In genomic region chr14:56203975-56204374, GRCm38 (mm10) we compare ENCODE assay signal across 10 mouse cellular contexts. TPM values are rescaled to one million over a fixed set of nuclear protein-coding genes. Genes with fewer than 3 reads are reported as not detected.
DNase-seq lines count a peak whose midpoint lies in the region; ATAC-seq lines count a peak whose summit lies in the region.
"Had no signal": no experiment of that assay in that cellular context is flagged by ENCODE, and none has a peak within 500 bp of the region (broad histone marks: within the 10 kb centered on the region; RNA-seq: fewer than 3 reads in every experiment).

No protein-coding gene starts in this region.

- H3K27me3 ChIP-seq in heart, embryonic 11.5 days (ENCODE audit: control insufficient read depth, insufficient read depth, low read length): no peaks in the 10 kb centered on the region
- H3K27me3 ChIP-seq: embryonic facial prominence, embryonic 13.5 days; neural tube, embryonic 13.5 days had no signal

- no peaks in the 10 kb centered on the region for H3K9me3 ChIP-seq in heart, embryonic 11.5 days (replicated peaks; ENCODE audit: control insufficient read depth, low read length)
- H3K9me3 ChIP-seq: embryonic facial prominence, embryonic 13.5 days; neural tube, embryonic 13.5 days had no signal

- H3K27ac ChIP-seq in heart, embryonic 11.5 days (ENCODE audit: low read depth, low read length): no peak overlapping the region
- H3K27ac ChIP-seq: embryonic facial prominence, embryonic 13.5 days; neural tube, embryonic 13.5 days had no signal

- peak; percentile 23 for DNase-seq in heart, adult 8-10 months (ENCODE audit: low spot score)
- DNase-seq in NIH3T3 (ENCODE audit: low read depth): peak; percentile 60
- peak; percentile 45 for DNase-seq in cerebellum, adult 8-10 months
- DNase-seq in gastrocnemius, postnatal 4 days (ENCODE audit: low spot score in 2 of 2): peak; percentile 47 to 51
- peak; percentile 59 to 87 for DNase-seq in layer of hippocampus, postnatal 25 days (ENCODE audit: extremely low spot score in 1 of 2, low spot score in 1 of 2)
- DNase-seq in mesoderm, embryonic 11.5 days (ENCODE audit: low read depth, low spot score): peak; percentile 62
- DNase-seq in telencephalon, adult 2 months (ENCODE audit: low read depth, low spot score): peak; percentile 2

- no peak overlapping the region for H3K9ac ChIP-seq in heart, embryonic 11.5 days (ENCODE audit: low read depth, low read length)
- H3K9ac ChIP-seq: embryonic facial prominence, embryonic 13.5 days; neural tube, embryonic 13.5 days had no signal

- no peak for ATAC-seq in heart, embryonic 11.5 days (replicated peaks; ENCODE audit: insufficient number of reproducible peaks, low FRiP score, low TSS enrichment)

- WGBS in heart, embryonic 11.5 days (ENCODE audit: insufficient replicate concordance): 22% methylated on average over 2 of the region's 2 CpGs

- no peaks in the 10 kb centered on the region for H3K4me1 ChIP-seq in heart, embryonic 11.5 days (ENCODE audit: control insufficient read depth, insufficient read depth, low read length)
- H3K4me1 ChIP-seq: embryonic facial prominence, embryonic 13.5 days; neural tube, embryonic 13.5 days had no signal

- no peak overlapping the region for H3K4me2 ChIP-seq in heart, embryonic 11.5 days
- H3K4me2 ChIP-seq: embryonic facial prominence, embryonic 13.5 days; neural tube, embryonic 13.5 days had no signal

- no peak overlapping the region for H3K4me3 ChIP-seq in heart, embryonic 11.5 days (ENCODE audit: low read depth, low read length)
- H3K4me3 ChIP-seq: embryonic facial prominence, embryonic 13.5 days; neural tube, embryonic 13.5 days had no signal

- no peaks in the 10 kb centered on the region for H3K36me3 ChIP-seq in heart, embryonic 11.5 days (ENCODE audit: control insufficient read depth, insufficient read depth, low read length)
- H3K36me3 ChIP-seq: embryonic facial prominence, embryonic 13.5 days; neural tube, embryonic 13.5 days had no signal

RNA-seq across cellular contexts. Expression of gene Gzmf, which starts 7.2 kb away (rescaled TPM):
- total RNA-seq in heart, adult 8-10 months (2022): not detected
- not detected in 2 replicates for polyA plus RNA-seq in heart, embryonic 11.5 days (2014; fragmentation: Nextera tagmentation; extraction: Ambion mirVana)
- not detected for total RNA-seq in gastrocnemius, postnatal 4 days (2021)
- not detected for total RNA-seq in layer of hippocampus, postnatal 25 days (2021)
- polyA plus RNA-seq: embryonic facial prominence, embryonic 13.5 days; neural tube, embryonic 13.5 days had no signal

RNA-seq across cellular contexts. Expression of gene Gzmn, which starts 29.6 kb away (rescaled TPM):
- total RNA-seq in heart, adult 8-10 months (2022): not detected
- not detected in 2 replicates for polyA plus RNA-seq in heart, embryonic 11.5 days (2014; fragmentation: Nextera tagmentation; extraction: Ambion mirVana)
- under 1 TPM; 0.29 TPM for total RNA-seq in gastrocnemius, postnatal 4 days (2021)
- total RNA-seq in layer of hippocampus, postnatal 25 days (2021): not detected
- polyA plus RNA-seq: embryonic facial prominence, embryonic 13.5 days; neural tube, embryonic 13.5 days had no signal

RNA-seq across cellular contexts. Expression of gene Gzmc, which starts 30.5 kb away (rescaled TPM):
- total RNA-seq in heart, adult 8-10 months (2022): not detected
- polyA plus RNA-seq in heart, embryonic 11.5 days (2014; fragmentation: Nextera tagmentation; extraction: Ambion mirVana): not detected in 2 replicates
- total RNA-seq in gastrocnemius, postnatal 4 days (2021): not detected
- total RNA-seq in layer of hippocampus, postnatal 25 days (2021): not detected
- polyA plus RNA-seq: neural tube, embryonic 13.5 days had no signal

RNA-seq across cellular contexts. Expression of gene Gzmg, which starts 44.6 kb away (rescaled TPM):
- not detected for total RNA-seq in heart, adult 8-10 months (2022)
- polyA plus RNA-seq in heart, embryonic 11.5 days (2014; fragmentation: Nextera tagmentation; extraction: Ambion mirVana): not detected in 2 replicates
- total RNA-seq in gastrocnemius, postnatal 4 days (2021): not detected
- total RNA-seq in layer of hippocampus, postnatal 25 days (2021): not detected
- polyA plus RNA-seq: embryonic facial prominence, embryonic 13.5 days; neural tube, embryonic 13.5 days had no signal

RNA-seq across cellular contexts. Expression of gene Gzmb, which starts 58.1 kb away (rescaled TPM):
- total RNA-seq in heart, adult 8-10 months (2022): not detected
- polyA plus RNA-seq in heart, embryonic 11.5 days (2014; fragmentation: Nextera tagmentation; extraction: Ambion mirVana): not detected in 2 replicates
- total RNA-seq in gastrocnemius, postnatal 4 days (2021): not detected
- total RNA-seq in layer of hippocampus, postnatal 25 days (2021): not detected
- polyA plus RNA-seq: neural tube, embryonic 13.5 days had no signal

Comparison
In these comparisons a context has a peak if more than half of its experiments do, and no peak if none do; other contexts are left out.
1. DNase-seq: peak in every context shown above with its lines; median percentile 73 in layer of hippocampus, postnatal 25 days; 62 in mesoderm, embryonic 11.5 days; 60 in NIH3T3; 49 in gastrocnemius, postnatal 4 days; 45 in cerebellum, adult 8-10 months; 23 in heart, adult 8-10 months; 2 in telencephalon, adult 2 months.